Mouse (Mus musculus): ENCODE results near the gene Neb.
A peak's percentile ranks its signal among the peaks of the same experiment; 100 is the strongest.

Gene Neb

DNA sequence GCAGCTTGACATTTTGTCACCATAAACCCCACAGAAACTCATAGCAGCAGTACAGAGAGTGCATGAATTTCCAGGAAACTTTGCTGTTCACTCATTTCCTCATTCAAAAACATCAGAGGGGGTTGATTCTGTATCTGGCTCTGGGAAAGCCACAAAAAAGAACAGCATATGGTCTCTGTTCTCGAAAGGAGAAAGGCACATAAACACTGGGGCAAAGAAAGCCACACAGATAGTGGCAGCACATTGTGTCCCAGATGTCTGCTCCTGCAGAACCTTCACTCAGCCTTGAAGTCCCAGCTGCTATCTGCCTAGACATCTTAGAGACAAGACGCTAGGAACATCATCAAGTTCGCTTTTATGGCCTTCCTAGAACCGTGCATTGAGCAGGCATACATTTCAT is 67.5 kb downstream of the Neb start:
- no peak for DNase-seq (ENCODE audit: low read depth, low spot score)

DNA sequence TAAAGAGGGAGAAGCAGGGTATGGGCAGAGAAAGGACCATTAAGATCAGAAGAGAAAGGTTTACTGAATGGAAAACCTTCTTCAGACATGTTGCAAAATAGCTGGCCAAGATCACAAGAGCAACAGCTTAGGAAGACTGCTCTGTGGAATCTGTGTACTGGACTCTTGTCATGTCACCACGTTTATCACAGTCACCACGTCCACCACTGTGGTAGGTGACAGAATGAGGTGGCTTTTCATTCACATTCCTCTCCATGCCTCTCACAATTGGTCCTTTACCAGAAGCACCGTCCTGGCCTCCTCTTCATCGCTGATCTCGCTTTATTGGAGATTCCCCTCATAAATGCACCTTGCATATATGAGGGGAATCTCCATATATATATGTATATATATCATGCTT is 71.6 kb downstream of the Neb start:
- DNase-seq (ENCODE audit: low read depth, low spot score), result no peak

DNA sequence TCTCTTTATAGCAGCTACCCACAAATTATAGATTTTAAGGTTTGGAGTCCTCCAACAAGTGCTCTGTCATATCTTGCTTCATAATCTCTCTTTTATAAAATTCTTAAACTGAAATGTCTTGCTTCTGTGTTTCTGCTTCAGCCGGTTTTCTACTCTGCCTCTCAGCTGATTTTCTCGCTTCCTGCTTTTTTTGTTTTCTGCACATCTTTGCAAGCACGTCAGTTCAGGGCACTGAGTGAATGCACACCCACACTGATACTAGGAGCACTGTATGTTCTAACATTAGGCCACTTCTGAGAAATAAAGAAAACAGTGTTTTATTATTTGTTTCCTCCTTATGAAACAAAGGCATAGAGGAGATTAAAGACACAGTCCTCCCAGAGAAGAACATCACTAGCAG is 73.7 kb downstream of the Neb start:
- DNase-seq (ENCODE audit: low read depth, low spot score), result no peak

DNA sequence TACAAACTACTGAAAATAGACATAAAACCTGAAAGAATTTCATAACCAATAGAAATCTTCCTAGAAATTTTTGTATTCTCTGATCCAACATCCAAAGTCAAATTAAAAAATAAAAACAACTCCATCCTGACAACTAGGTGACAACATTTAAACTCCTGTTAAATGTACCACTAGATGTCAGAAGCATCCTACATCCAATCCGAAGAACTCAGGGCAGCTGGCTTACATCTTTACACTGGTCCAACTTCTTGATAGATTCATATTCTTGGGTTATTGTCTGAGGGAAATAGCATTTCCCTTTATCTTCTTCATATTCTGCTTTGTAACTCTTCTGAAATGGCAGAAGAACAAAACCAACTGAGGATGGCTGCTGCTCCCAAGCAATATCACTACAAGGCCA is 74.9 kb downstream of the Neb start:
- no peak for DNase-seq (ENCODE audit: low read depth, low spot score)

DNA sequence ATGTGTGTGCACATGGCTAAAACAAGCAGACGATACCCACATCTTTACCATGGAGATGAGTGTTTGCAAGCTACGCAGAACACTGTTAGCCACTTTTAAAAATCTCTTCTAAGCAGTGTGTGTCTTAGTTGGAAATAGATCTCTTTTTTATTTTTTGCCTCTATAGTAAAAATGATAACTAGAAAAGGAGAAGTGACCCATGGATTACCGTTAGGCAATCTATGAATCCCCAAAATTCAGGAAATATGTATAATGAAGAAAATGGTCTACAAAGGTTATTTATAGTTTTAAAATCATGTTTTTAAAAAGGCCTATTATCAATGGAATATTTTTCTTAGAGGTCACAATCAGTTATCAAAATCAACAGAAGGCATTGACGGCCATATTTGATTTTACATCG is 80.3 kb downstream of the Neb start:
- no peak for DNase-seq (ENCODE audit: low read depth, low spot score)

DNA sequence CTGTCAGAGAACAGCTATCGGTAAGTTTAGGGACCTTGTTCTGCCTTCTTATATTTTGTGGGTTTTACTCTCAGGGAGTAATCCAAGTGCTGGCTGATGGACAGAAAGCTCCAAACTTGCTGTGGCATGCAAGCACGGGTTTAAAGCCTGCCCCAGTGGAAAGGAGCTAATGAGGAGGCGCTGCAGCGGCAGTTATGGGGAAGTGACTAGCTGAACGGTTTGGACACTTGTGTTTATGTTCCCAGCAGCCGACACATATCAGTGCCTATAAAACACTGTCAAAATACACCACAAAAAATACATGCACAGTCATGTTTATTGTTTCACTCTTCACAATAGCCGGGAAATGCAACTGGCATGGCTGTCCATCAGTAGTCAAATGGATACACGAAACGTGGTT is 81.5 kb downstream of the Neb start:
- no peak for DNase-seq (ENCODE audit: low read depth, low spot score)

DNA sequence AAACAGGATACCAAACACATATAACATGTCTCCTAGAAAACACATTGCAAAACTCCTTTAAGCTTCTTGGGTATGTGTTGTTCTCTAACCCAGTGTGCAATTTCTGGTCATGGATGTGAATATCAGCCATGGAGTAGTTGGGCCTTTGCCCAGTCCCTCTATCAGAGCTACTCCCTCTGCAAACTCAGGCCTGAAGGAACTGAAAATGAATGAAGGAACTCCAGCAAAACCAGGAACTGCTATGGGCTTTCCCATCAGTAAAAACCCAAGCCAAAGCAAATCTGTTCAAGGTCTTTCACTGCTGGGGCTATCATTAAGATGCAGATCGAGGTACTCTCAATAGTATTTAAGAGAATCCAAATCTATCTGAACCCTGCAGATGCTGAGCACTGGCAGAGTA is 90.8 kb downstream of the Neb start:
- no peak for DNase-seq (ENCODE audit: low read depth, low spot score)

DNA sequence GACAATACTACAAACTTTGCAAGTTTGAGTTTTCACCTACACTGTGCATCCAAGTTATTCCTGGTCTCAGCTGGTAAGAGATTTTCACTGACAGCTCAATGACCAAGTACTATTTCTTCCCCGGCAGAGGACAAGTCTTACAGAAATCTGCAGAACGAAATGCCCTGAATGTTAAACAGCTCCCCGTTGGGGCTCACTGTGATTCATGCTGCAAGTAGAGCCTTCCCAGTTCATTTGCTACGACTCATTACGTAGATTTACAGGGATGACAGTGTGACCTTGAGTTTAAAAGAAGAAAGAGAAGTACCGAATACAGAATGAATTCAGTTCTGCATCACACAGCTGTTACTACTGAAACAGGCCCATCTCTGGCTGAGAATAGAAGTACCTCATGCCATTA is 91.9 kb downstream of the Neb start:
- DNase-seq (ENCODE audit: low read depth, low spot score), result no peak

DNA sequence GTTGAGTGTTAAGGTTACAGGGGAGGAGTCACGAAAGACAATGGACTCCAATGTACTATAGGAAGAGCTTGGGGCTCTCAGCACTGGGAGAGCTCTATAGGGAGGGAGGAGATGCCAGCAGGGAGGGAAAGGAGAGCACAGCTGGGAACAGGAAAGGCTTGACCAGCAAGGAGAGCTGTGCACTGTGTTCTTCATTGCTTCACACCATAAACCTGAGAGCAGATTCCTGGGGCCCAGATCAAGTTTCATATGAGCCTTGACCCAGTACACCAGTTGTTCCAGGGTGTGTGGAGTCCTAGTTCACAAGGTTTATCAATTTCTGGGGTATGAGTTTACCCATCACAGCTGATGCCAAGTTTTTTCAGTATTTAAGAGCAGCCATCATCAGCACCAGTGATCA is 106.1 kb downstream of the Neb start:
- no peak for DNase-seq (ENCODE audit: low read depth, low spot score)

DNA sequence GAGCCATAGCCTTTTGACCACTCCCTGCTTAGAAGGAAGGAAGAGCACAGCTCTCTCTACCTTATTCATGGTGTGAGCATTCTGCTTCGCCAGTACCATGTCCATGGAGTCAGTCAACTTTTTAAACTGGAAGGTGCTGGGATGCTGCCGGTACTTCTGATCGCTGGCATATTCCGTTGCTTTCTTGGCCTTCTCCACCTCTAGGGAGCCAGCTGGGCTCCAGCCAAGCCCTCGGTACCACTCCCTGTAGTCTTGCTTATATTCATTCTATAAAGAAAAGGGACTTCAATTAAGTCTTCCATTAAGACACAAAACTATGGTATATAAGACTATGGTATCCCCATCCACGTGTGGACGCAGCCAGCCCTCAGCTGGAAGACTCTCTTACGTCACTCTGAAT is 107.4 kb downstream of the Neb start:
- no peak for DNase-seq (ENCODE audit: low read depth, low spot score)

DNA sequence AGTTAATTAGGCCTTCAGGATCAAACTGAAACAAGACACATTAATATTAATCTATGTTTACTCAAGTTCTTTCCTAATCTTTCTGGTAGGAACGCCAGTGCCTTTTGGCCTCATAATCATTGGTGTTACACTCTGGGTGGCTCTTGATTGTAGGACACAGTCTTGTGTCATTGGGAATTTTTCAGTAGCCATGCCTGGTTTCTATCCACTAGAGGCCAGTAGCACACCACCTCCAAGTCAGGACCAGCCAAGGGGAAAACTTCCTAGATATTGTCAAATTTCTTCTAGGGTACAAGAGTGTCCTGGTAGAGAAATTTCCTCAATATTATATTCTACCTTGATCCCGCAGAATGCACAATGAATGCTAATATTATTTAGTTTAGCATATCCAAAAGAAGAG is 116.1 kb downstream of the Neb start:
- DNase-seq (ENCODE audit: low read depth, low spot score), result peak; percentile 13

DNA sequence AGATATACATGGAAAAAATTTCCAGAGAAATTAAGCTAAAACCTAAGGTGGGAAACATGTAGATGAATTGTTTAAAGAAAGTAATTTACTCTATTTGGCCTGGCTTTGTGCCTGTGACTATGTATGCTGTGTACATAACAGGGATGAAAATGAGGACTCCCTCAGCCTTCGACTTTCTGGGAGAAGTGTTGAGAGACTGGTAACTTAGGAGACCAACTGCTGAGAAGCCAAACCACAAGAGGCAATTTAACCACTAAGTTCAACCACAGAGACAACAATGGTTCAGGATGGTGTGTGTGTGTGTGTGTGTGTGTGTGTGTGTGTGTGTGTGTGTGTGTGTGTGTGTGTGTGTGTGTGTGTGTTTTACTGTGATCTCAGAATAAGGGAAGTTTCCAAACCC is 126.2 kb downstream of the Neb start:
- no peak for DNase-seq (ENCODE audit: low read depth, low spot score)

DNA sequence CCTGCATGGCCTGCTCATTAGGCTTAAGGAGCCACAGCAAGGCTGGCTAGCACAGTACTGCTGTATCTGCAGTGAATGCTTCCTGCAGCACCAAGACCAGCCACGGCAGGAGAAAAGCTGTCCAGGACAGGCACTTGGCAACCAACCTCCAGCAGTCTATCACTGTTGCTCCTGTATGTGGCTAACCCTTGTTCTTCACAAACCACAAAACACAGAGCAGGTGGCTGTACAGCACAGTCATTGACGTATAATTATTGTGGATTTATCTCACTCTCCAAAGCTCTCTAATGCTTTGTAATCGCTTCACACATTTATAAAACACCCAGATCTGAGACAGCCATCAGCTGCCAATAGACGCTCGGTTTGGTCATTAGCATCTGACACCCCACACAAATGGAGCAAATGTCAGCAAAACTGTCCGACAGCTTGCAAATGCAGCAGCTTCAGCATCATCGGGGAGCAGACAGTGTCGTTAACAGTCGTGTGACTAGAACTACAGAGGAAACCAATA is 129.9 kb downstream of the Neb start:
- no peak for DNase-seq (ENCODE audit: low read depth, low spot score)

DNA sequence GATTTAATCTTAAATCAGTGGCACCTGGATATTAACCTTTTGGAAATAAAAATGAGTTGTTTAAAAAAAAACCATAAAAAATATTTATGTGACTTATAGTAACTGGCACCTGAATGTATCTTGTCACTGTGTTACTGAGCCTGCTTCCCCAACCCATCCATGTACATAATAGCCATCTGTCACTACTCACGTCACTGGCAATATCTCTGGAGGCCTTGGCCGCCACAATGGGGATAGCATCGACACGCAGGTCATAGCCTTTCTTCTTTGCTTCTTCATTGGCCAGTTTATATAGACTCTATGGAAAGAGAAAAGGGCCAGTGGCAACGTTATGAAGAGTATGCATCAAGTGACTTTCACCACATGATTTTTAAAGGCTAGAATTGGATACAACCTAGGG is 133.2 kb downstream of the Neb start:
- DNase-seq (ENCODE audit: low read depth, low spot score), result no peak

DNA sequence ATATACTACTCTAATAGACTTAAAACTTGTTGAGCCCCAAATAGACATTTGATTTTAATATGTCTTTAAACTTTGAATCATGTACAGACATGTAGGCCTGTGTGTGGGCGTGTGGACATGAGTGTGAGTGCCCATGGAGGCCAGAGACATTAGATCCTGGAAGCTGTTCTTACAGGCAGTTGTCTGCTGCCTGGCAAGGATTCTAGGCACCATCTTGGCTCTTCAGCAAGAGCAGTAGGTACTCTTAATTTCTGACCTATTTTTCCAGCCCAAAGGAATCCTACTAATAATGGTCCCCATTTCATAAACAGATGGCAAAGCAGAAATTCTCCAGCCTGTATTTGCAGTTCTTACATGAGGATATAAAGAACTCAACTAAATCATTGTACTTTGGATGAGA is 135.6 kb downstream of the Neb start:
- DNase-seq (ENCODE audit: low read depth, low spot score), result no peak

DNA sequence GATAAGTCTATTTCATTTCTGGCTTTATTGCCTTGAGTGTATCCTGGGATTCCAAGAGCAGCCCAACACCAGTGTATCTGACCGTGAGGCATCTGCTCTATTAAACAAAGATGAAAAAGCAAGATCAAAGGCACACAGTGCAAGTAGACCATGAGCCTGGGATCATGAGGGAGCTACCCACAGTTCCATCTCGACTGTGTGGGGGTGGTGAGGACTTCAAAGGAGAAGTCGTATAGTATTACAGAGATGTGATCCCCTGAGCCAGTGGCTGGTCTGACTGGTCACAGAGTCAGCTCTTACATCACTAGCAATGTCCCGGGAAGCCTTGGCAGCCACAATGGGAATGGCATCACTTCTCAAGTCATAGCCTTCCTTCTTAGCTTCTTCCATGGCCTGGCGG is 140.4 kb downstream of the Neb start:
- no peak for DNase-seq (ENCODE audit: low read depth, low spot score)

DNA sequence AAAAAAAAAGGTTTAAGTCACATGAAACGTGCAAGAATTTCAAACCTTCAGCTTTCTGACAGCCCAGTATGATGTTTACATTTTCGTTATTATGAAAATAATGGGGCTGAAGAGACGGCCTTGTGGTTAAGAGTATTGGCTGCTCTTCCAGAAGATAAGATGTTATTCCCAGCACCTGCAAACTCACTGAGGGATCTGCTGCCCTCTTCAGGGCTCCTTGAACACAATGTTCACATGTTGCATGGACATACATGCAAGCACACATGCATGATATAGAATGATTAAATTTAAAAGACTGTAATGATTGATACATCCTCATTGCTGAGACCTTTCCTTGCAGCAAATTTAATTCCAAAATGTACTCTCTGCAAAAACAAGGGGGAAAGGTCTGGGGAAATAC is 150.7 kb downstream of the Neb start:
- DNase-seq (ENCODE audit: low read depth, low spot score), result no peak

DNA sequence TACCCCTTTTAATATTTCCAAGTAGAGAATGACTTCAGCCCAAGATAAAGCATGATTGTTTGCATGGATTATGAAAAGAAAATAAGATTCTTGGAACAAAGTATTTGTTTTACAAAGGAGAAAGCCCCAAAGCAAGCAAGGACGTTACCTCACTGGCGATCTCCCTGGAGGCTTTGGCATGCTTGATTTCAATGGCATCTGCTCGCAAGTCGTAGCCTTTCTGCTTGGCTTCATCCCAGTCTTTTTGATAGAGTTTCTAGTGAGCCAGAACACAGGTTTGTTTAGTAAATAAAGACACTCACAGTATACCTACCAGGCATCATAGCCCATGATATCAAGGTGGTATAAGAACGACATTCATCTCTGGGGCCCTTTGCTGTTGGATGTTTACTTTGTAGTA is 153.9 kb downstream of the Neb start:
- DNase-seq (ENCODE audit: low read depth, low spot score), result no peak

DNA sequence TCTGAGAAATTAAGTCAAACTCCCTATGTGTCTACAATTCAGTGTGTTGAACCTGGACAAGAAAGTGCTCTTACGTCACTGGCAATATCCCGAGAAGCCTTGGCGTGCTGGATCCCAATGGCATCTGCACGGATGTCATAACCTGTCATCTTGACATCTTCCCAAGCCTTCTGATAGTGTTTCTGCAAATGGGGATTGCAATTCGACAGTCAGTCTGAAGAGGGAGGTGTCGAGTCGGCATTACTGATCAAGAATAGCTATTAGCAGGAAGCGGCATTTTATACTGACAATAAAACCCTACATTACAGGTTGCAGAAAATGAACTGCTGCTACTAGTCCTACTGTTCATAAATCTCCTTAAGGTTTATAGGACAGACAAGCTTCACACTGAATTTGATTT is 158.2 kb downstream of the Neb start:
- no peak for DNase-seq (ENCODE audit: low read depth, low spot score)

DNA sequence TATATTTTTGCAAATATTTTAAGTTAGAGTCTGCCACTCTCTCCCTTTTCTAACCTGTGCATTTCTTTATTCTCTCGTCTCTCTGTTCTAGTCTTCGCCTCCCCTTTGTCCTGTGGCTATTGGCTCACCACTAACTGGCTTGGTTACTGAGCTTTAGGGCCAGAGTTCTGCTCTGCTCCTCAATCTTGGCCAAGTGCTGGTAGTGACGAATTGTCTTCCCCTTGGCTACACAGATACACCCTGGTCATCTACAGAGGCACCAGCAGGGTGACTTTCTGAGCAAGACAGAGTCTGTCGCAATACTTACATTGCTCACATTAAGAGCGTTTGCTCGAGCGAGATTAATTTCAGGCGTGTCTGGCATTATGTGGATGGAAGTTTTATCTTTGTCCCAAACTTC is 162.3 kb downstream of the Neb start:
- DNase-seq (ENCODE audit: low read depth, low spot score), result no peak

DNA sequence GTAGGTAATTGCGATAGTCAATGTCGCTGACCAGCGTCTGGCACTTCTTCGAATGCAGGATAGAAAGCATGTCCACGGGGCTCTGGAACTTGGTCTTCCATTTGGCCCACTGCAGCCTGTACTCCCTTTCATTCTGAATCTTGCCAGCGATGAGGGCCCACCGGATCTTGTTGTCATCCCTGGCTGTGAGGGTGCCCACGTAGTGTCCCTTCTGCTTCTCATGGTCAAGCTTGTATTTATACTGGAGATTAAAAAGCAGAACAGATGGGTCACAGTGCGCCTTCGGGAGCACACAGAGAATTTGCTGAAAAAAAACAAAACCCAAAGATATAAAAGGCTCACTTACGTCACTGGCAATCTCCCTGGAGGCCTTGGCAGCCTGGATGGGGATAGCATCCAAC is 165.7 kb downstream of the Neb start:
- no peak for DNase-seq (ENCODE audit: low read depth, low spot score)

DNA sequence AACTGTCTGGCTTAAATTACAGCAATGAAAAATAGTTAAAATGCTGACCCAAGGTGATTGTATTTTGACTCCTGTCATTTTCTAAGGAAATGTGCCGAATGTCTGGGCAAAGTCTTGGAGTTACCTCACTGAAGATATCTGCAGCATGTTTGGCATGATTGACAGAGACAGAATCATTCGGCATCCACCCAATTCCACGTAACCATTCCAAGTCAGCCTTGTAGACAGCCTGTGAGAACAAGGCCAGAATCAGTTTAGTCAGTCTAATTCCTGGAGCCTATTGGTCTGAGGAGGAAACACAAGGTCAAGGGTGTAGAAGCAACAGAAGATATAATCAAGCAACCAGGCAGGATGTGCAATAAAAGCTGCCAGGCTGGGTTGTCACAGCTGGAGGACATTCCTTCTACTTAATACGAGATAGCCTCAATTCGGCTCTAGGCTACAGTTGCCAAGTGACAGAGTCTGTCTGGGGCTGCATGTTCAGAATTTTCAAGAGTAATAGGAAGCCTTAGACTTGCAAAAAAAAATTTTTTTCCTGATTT is 166.8 kb downstream of the Neb start:
- DNase-seq (ENCODE audit: low read depth, low spot score), result no peak

DNA sequence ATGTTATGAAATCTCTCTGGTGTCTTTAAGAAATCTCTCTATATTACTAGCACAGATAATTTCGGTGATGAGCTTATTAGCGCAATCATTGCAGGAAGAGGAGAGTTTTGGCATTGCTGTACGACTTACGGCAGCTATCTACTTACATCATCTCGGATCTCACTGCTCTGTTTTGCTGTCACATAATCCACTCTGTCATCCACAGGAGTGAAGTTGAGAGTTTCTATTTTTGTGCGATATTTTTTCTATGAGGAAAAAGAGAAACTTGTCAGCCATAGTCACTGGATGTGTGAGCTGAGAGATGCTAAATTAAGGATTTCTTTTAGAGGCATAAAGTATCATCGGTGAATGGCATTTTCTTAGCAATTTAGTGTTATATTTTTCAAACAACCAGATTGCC is 167.6 kb downstream of the Neb start:
- DNase-seq (ENCODE audit: low read depth, low spot score), result no peak

DNA sequence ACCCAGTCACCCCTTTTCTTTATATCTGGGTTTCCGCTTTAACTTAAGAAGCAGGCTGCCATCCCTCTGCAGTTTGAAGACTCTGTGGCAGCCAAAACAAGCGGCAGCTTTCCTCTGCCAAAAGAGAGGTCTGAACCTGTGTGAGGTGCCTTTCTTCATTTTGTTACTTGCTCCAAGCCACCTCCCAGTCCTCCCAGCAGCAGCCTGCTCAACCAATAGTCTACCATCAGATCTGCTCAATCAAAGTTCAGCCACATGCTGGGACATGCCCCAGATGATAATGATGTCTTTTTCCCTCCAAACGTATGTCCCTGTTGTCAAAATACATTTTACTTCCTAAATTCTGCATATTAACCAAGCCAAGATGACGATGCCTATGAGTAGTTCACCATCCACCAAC is 173.3 kb downstream of the Neb start:
- no peak for DNase-seq (ENCODE audit: low read depth, low spot score)

DNA sequence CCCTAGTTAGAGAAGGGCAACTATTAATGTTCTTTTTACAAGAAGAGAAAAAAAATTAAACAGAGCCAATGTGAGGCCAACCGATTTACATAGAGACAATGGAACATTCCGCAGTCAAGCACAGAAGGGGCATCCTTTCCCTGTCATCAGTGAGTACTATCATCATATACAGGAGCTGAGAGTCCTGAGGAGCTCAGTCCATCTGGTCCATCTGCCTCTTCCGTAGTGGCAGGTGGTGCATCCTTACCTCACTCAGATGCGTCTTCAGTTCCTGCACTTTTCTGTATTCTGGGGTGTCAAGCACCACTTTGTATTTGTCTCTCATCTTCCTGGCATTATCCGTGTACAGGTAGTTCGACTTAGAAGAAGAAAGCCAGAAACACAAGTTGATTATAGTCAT is 184.6 kb downstream of the Neb start:
- no peak for DNase-seq (ENCODE audit: low read depth, low spot score)

Measured in retina, adult 2 months (tissue).